Mouse (Mus musculus) embryonic facial prominence, embryonic 11.5 days (tissue): ENCODE data around the gene Rcan2. TPM values are rescaled to one million over a fixed set of nuclear protein-coding genes. Genes with fewer than 3 reads are reported as not detected.

Source experiments
- ATAC-seq: fragments of 200-750 bp; cut with Nextera tagmentation; replicated peaks from 2 replicates; pipeline ENCODE4 v1.8.0; 2017; ENCODE audit warnings: low read depth; ENCODE audit not compliant: insufficient number of reproducible peaks, low FRiP score, low TSS enrichment
- DNase-seq: peaks from one replicate; pipeline ENCODE4 v3.0.0-alpha.2; 2015; ENCODE audit warnings: low spot score
- H3K27ac ChIP-seq: fragments of 300-500 bp; sonication (generic); replicated peaks from 2 replicates; pipeline ENCODE4 v1.5.1; 2014; ENCODE audit warnings: mild to moderate bottlenecking, low read depth, low read length, control low read depth
- H3K27me3 ChIP-seq: fragments of 300-500 bp; sonication (generic); 2 replicates; pipeline ENCODE4 v1.6.1; 2014; ENCODE audit warnings: mild to moderate bottlenecking, low read length, moderate library complexity, mixed read lengths; ENCODE audit not compliant: control insufficient read depth, insufficient read depth
- H3K36me3 ChIP-seq: fragments of 300-500 bp; sonication (generic); replicated peaks from 2 replicates; pipeline ENCODE4 v1.6.1; 2014; ENCODE audit warnings: low read depth, mild to moderate bottlenecking, low read length, moderate library complexity, mixed read lengths; ENCODE audit not compliant: control insufficient read depth, insufficient read depth
- H3K4me1 ChIP-seq: fragments of 300-500 bp; sonication (generic); 2 replicates; pipeline ENCODE4 v1.6.1; 2014; ENCODE audit warnings: low read length, mixed read lengths; ENCODE audit not compliant: control insufficient read depth, insufficient read depth
- H3K4me2 ChIP-seq: fragments of 300-500 bp; sonication (generic); 2 replicates; pipeline ENCODE4 v1.6.1; 2014; ENCODE audit warnings: low read depth, mild to moderate bottlenecking, control low read depth, low read length, moderate library complexity
- H3K4me3 ChIP-seq: fragments of 300-500 bp; sonication (generic); 2 replicates; pipeline ENCODE4 v1.5.1; 2014; ENCODE audit warnings: low read depth, low read length, control low read depth
- H3K9ac ChIP-seq: fragments of 300-500 bp; sonication (generic); replicated peaks from 2 replicates; pipeline ENCODE4 v1.6.1; 2014; ENCODE audit warnings: mild to moderate bottlenecking, control low read depth, low read length
- H3K9me3 ChIP-seq: fragments of 300-500 bp; sonication (generic); replicated peaks from 2 replicates; pipeline ENCODE4 v1.6.1; 2016; ENCODE audit warnings: mild to moderate bottlenecking, low read length, inconsistent platforms, mixed read lengths; ENCODE audit not compliant: control insufficient read depth
- WGBS: fragments of 180-500 bp; shearing (Covaris S2); extraction: QIAGEN DNeasy Blood & Tissue Kit; methylation state at CpG from one replicate; pipeline ENCODE4 v1.1.7; 2014; 5-methylcytosine and 5-hydroxymethylcytosine counted together
- polyA plus RNA-seq: library from polyadenylated mRNA; unstranded; fragments of >200 nt; fragmentation: Nextera tagmentation; extraction: Ambion mirVana; gene quantifications from 2 replicates; pipeline ENCODE4 v1.2.1, GENCODE M21; 2014

Gene Rcan2
- polyA plus RNA-seq, 1 experiment from 2014 or later = 3.1 TPM

DNA sequence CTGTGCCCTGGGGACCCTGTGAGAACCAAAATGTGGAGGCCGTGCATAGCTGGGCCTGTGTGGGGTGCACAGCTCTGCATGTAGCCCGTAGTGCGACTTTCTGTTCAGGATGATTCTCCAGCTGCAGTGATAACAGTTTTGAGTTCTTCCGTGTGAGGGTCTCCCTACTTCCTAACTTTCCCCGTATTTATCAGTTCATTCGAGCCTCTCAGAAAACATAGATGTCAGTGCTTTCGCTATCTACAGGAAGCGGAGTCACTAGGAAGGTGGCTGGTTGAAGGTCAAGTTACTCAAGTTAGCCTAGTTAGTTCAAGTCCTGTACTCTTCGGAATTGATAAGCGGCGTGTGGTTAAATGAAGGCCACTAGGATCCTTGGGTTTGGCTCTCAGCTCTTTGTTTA lies 130.6 kb downstream of the Rcan2 start:
- no peaks in the 10 kb centered on the region for H3K9me3 ChIP-seq
- no peak overlapping the region for H3K9ac ChIP-seq
- H3K4me1 ChIP-seq = no peaks in the 10 kb centered on the region
- no peaks in the 10 kb centered on the region for H3K27me3 ChIP-seq
- DNase-seq = no peak
- ATAC-seq = no peak
- no peak overlapping the region for H3K4me2 ChIP-seq
- H3K27ac ChIP-seq = no peak overlapping the region
- WGBS = 95% methylated on average over 11 of the region's 11 CpGs
- H3K4me3 ChIP-seq = no peak overlapping the region
- H3K36me3 ChIP-seq = no peaks in the 10 kb centered on the region

DNA sequence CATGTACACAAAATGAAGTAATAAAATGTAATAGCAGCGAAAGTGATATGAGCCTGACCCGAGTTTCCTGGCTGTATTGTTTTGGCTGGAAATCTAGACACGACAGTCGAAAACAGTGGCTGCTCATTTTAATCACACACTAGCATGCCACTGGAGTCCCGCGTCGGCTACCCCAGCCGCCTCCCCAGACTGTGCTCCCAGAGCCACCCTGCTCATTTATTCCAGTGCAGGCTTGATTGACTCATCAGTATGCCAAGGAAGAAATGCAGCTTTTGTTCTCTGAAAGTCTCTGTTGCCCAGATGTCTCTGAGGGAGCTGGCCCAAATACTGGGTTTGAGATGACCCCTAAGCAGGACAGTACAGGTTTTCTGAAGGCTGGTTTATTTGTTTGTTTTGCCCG lies 132.9 kb downstream of the Rcan2 start:
- H3K36me3 ChIP-seq = no peaks in the 10 kb centered on the region
- no peak overlapping the region for H3K9ac ChIP-seq
- 85% methylated on average over 9 of the region's 9 CpGs for whole genome bisulfite sequencing
- ATAC-seq (no peak), DNase-seq (no peak)
- no peaks in the 10 kb centered on the region for H3K9me3 ChIP-seq
- no peaks in the 10 kb centered on the region for H3K4me1 ChIP-seq
- no peaks in the 10 kb centered on the region for H3K27me3 ChIP-seq
- H3K4me3 ChIP-seq = no peak overlapping the region
- no peak overlapping the region for H3K4me2 ChIP-seq
- no peak overlapping the region for H3K27ac ChIP-seq

DNA sequence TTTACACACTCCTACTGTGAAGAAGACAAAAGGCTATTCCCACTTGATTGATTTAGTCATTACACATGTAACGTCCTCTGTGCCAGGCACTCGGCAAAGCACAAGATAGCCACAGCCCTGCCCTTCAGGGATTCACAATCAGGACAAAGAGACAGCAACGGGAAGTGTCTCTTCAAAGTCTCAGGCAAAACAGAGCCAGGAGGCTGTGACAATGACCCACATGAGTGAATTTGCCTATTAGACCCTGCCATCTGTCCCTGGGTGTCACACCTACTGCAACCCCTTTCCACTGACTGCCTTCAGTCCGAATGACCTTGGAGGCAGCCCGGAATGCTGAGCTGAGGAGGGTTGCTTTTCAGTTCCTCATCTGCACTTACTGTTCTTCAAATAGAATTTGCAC lies 151.1 kb downstream of the Rcan2 start:
- Histone ChIP-seq H3K4me2 (no peak overlapping the region), H3K36me3 (no peaks in the 10 kb centered on the region), H3K9ac (no peak overlapping the region), H3K27me3 (no peaks in the 10 kb centered on the region), H3K27ac (no peak overlapping the region), H3K4me3 (no peak overlapping the region), H3K4me1 (peaks cover 2% of the 10 kb centered on the region; the same call in 1 of the 2 replicates), H3K9me3 (no peaks in the 10 kb centered on the region)
- WGBS = 34% methylated on average over 5 of the region's 5 CpGs
- DNase-seq (no peak), ATAC-seq (no peak)

DNA sequence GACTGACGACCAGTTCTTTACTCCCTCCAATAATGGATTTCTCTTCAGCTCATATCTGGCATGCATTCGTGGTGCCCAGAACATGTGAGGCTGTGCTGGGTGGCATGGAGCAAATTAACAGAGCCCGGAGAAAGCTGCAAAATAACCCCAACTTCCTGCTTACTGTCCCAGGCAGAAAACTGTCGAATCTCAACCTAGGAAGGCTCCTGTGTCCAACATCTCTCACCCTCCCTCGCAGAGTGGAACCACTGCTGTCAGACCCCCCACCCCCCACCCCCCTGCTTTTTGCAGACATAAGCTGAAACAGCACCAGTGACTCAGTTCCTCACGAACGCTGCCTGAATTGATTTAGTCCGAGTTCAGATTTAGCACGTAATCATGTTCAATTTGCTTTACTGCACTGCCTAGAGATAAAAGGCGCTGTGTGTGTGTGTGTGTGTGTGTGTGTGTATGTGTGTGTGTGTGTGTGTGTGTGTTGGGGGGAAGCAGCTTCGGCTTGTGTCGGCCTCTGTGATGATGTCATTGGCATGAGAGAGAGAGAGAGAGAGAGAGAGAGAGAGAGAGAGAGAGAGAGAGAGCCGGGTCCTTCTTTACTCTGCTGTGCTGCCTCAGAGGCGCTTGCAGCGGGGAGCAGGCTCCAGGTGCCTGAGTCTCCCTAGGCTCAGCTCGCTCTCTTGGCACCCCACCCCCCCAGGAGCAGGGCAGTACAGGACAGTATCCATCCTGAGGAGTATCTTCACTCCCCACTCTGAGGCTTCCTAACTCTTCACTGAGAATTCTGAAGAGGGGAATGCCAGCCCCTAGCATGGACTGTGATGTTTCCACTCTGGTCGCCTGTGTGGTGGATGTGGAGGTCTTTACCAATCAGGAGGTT lies 151.7 kb downstream of the Rcan2 start:
- WGBS = 35% methylated on average over 16 of the region's 17 CpGs

GRCm38 (mm10) chr17:43953535-43953918 lies 152.4 kb downstream of the Rcan2 start:
- no peak for ATAC-seq

More for the DNA sequence above, 151.7 kb downstream of the Rcan2 start:
- H3K9me3 ChIP-seq = no peaks in the 10 kb centered on the region
- no peaks in the 10 kb centered on the region for H3K36me3 ChIP-seq
- DNase-seq (peak; percentile 51), ATAC-seq (peak; percentile 86)
- H3K4me3 ChIP-seq = no peak overlapping the region
- H3K4me1 ChIP-seq = peaks cover 2% of the 10 kb centered on the region; the same call in 1 of the 2 replicates
- no peak overlapping the region for H3K27ac ChIP-seq
- no peaks in the 10 kb centered on the region for H3K27me3 ChIP-seq
- H3K4me2 ChIP-seq = 0 out of 2 replicates have a peak overlapping the region, but pooled peaks have one; percentile 19
- no peak overlapping the region for H3K9ac ChIP-seq

DNA sequence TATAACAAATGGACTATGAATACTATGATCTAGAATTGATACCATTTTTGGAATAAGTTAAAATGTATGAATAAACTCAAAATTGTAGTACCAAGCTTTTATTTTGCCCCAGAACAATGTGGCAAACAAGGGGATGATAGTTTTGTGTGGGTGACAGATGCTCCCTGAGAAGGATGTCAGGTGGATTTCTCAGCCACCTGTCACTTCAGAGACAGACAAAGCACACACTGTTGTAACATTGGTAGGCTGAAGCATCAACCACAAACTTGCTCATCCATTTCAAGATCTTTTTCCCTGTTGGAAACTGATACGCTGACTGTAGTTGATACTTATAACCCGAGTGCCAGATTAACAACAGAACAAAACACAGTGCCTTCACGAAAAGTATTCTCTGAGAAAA lies 158.6 kb downstream of the Rcan2 start:
- Histone ChIP-seq H3K27me3 (no peaks in the 10 kb centered on the region), H3K4me2 (no peak overlapping the region), H3K27ac (no peak overlapping the region), H3K9ac (no peak overlapping the region), H3K4me1 (no peaks in the 10 kb centered on the region), H3K9me3 (no peaks in the 10 kb centered on the region), H3K36me3 (no peaks in the 10 kb centered on the region), H3K4me3 (no peak overlapping the region)
- WGBS = 82% methylated on average over 3 of the region's 3 CpGs
- no peak for ATAC-seq
- DNase-seq = no peak

More at GRCm38 (mm10) chr17:43953535-43953918, 152.4 kb downstream of the Rcan2 start:
- no peaks in the 10 kb centered on the region for H3K36me3 ChIP-seq
- DNase-seq = no peak
- H3K9ac ChIP-seq = no peak overlapping the region
- no peak overlapping the region for H3K27ac ChIP-seq
- no peaks in the 10 kb centered on the region for H3K9me3 ChIP-seq
- peaks cover 2% of the 10 kb centered on the region; the same call in 1 of the 2 replicates for H3K4me1 ChIP-seq
- no peaks in the 10 kb centered on the region for H3K27me3 ChIP-seq
- no peak overlapping the region for H3K4me3 ChIP-seq
- no peak overlapping the region for H3K4me2 ChIP-seq
- 86% methylated on average over 10 of the region's 10 CpGs for WGBS

- ATAC-seq (no peak), DNase-seq (no peak)
- H3K27me3 ChIP-seq = no peaks in the 10 kb centered on the region
- no peaks in the 10 kb centered on the region for H3K4me1 ChIP-seq
- H3K4me3 ChIP-seq = no peak overlapping the region
- H3K9ac ChIP-seq = no peak overlapping the region
- no peaks in the 10 kb centered on the region for H3K9me3 ChIP-seq
- 88% methylated on average over 10 of the region's 10 CpGs for WGBS
- no peaks in the 10 kb centered on the region for H3K36me3 ChIP-seq
- H3K27ac ChIP-seq = no peak overlapping the region
- no peak overlapping the region for H3K4me2 ChIP-seq
These were observed 168.8 kb downstream of the Rcan2 start for GRCm38 (mm10) chr17:43969943-43970342.

- Histone ChIP-seq H3K27me3 (no peaks in the 10 kb centered on the region), H3K27ac (no peak overlapping the region), H3K4me1 (no peaks in the 10 kb centered on the region), H3K9ac (no peak overlapping the region), H3K9me3 (no peaks in the 10 kb centered on the region), H3K4me3 (no peak overlapping the region), H3K36me3 (no peaks in the 10 kb centered on the region), H3K4me2 (no peak overlapping the region)
- DNase-seq = no peak
- ATAC-seq = no peak
- WGBS = 94% methylated on average over 2 of the region's 2 CpGs
These were observed 176.4 kb downstream of the Rcan2 start for GRCm38 (mm10) chr17:43977572-43977971.
